Mouse (Mus musculus) bone marrow macrophage, adult 2 months (primary cell): ENCODE data around the gene Sdk2.

Source experiments
- CTCF ChIP-seq: IDR thresholded peaks from 2 replicates; pipeline ENCODE4 v1.5.1; 2012; ENCODE audit warnings: low read depth, mild to moderate bottlenecking, low read length, moderate library complexity
- POLR2A ChIP-seq: IDR thresholded peaks from 2 replicates; pipeline ENCODE4 v1.6.1; 2012; ENCODE audit warnings: mild to moderate bottlenecking, low read depth, low read length, borderline replicate concordance

DNA sequence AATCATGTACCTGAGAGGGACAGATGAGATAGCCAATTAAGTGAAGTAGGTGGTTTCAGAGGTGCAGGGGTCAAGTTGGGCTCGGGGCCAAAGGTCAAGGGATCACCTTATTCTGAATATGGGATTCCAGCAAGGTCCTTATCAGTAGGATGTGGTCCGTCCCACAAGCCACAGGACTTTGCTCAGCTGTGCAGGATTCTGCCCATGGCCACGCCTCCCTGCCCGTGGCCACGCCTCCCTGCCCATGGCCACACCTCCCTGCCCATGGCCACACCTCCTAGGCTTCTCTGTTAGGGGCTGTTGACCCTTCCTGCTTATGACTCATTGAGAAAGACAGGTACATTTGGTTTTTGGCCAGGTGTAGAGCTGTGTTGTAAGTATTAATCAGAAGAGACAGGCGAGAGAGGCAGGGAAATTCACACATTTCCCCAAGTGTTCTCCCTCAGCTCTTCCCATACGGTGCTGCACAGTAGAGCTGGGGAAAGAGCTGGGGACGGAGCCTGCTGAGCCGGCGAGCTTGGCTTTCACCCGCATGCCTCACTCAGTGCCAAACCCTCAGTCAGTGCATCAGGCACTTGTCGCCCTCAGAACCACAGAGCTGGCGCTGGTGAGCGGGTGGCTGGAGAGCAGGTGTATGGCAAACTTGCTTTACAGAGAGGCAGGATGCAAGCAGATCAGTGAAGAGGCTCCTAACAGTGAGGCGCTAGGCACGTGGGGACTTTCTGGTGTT, 163.6 kb downstream of the Sdk2 start:
- no peak for TF ChIP-seq CTCF
- TF ChIP-seq POLR2A, result no peak
